Mouse (Mus musculus) G1E (cell line): Measurements from ENCODE around the gene Naaa.

ENCODE experiments used
- CTCF ChIP-seq: IDR thresholded peaks from 2 replicates; pipeline ENCODE4 v1.5.1; 2012; ENCODE audit warnings: low read depth, low read length, inconsistent platforms, mixed read lengths
- GATA1 ChIP-seq: IDR thresholded peaks from 2 replicates; pipeline ENCODE4 v1.6.1; 2012; ENCODE audit warnings: borderline replicate concordance, low read length, inconsistent platforms, mixed read lengths
- GATA2 ChIP-seq: IDR thresholded peaks from 2 replicates; pipeline ENCODE4 v1.6.1; 2012; ENCODE audit warnings: low read depth, low read length, inconsistent platforms, borderline replicate concordance
- TAL1 ChIP-seq: conservative IDR thresholded peaks from 2 replicates; pipeline ENCODE4 v1.6.1; 2012; ENCODE audit warnings: low read depth, low read length, inconsistent platforms, mixed read lengths

- TF ChIP-seq CTCF (no peak), GATA1 (no peak), TAL1 (no peak), GATA2 (no peak)
Measured at GRCm38 (mm10) chr5:92302149-92302840, 24.3 kb upstream of the Naaa start.
